Mouse (Mus musculus) kidney, adult 2 months (tissue): ENCODE measurements at regions not wholly inside any gene's neighbourhood (a gene's known extent, or its start where the extent isn't known, plus 50 kb on each side); places are given as distances from the start of the nearest gene placed in this dataset.

ENCODE experiments used
- DNase-seq: peaks from one replicate; pipeline ENCODE4 v3.0.0; 2021
- H3K27ac ChIP-seq: fragments of 200-500 bp; 2 replicates; pipeline ENCODE4 v1.5.1; 2012; ENCODE audit warnings: low read depth, low read length, control low read depth, inconsistent platforms; ENCODE audit not compliant: insufficient read depth
- H3K27me3 ChIP-seq: fragments of 200-500 bp; replicated peaks from 2 replicates; pipeline ENCODE4 v1.6.1; 2012; ENCODE audit warnings: mild to moderate bottlenecking, moderate library complexity, low read length, inconsistent platforms; ENCODE audit not compliant: control insufficient read depth, insufficient read depth
- H3K36me3 ChIP-seq: fragments of 200-500 bp; 2 replicates; pipeline ENCODE4 v1.6.1; 2012; ENCODE audit warnings: mild to moderate bottlenecking, moderate library complexity, low read length, inconsistent platforms; ENCODE audit not compliant: control insufficient read depth, insufficient read depth
- H3K4me1 ChIP-seq: fragments of 200-500 bp; 2 replicates; pipeline ENCODE4 v1.6.1; 2011; ENCODE audit warnings: low read length; ENCODE audit not compliant: control insufficient read depth, insufficient read depth
- H3K4me3 ChIP-seq: fragments of 200-500 bp; 2 replicates; pipeline ENCODE4 v1.5.1; 2011; ENCODE audit warnings: mild to moderate bottlenecking, low read depth, low read length, control low read depth; ENCODE audit not compliant: insufficient read depth
- CTCF ChIP-seq: fragments of 200-500 bp; conservative IDR thresholded peaks from 2 replicates; pipeline ENCODE4 v1.5.1; 2011; ENCODE audit warnings: low read depth, mild to moderate bottlenecking, control low read depth, low read length, moderate library complexity, mixed read lengths; ENCODE audit not compliant: insufficient read depth, insufficient read length
- POLR2A ChIP-seq: fragments of 200-500 bp; IDR thresholded peaks from one replicate; pipeline ENCODE4 v1.6.1; 2011; ENCODE audit warnings: low read depth, low read length, control low read depth
- WGBS: fragments of 180-500 bp; shearing (Covaris S2); methylation state at CpG from one replicate; pipeline ENCODE4 v1.1.7; 2018; 5-methylcytosine and 5-hydroxymethylcytosine counted together

GRCm38 (mm10) chr10:111703447-111703846, 197.4 kb downstream of the Phlda1 start:
- Histone ChIP-seq H3K4me1 (no peaks in the 10 kb centered on the region), H3K27me3 (no peaks in the 10 kb centered on the region), H3K27ac (no peak overlapping the region), H3K36me3 (no peaks in the 10 kb centered on the region), H3K4me3 (no peak overlapping the region)
- WGBS: 87% methylated on average over 3 of the region's 3 CpGs
- TF ChIP-seq CTCF (no peak), POLR2A (no peak)
- no peak for DNase-seq

GRCm38 (mm10) chr10:111711519-111712113, 205.5 kb downstream of the Phlda1 start:
- no peaks in the 10 kb centered on the region for H3K4me1 ChIP-seq
- DNase-seq: no peak
- no peak for TF ChIP-seq CTCF
- TF ChIP-seq POLR2A: no peak
- WGBS: 62% methylated on average over 5 of the region's 5 CpGs
- no peaks in the 10 kb centered on the region for H3K36me3 ChIP-seq
- no peak overlapping the region for H3K27ac ChIP-seq
- no peaks in the 10 kb centered on the region for H3K27me3 ChIP-seq
- H3K4me3 ChIP-seq: no peak overlapping the region

DNA sequence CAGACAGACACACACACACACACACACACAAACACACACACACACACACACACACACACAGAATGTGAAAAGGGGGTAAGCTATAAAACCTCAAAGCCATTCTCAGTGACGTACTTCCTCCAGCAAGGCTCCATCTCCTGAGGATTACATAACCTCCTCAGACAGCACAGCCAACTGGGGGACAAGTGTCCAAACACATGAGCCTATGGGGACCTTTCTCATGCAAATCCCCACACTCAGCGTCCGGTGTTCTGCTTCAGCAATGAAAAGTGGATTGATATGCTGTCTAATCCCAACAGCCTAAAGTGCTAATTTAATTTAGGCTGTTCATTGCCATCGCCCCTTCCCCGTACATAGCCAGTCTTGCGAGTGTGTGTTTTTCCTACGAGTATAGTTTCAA, 206.9 kb downstream of the Phlda1 start:
- no peak for DNase-seq
- Histone ChIP-seq H3K4me1 (no peaks in the 10 kb centered on the region), H3K36me3 (no peaks in the 10 kb centered on the region), H3K4me3 (no peak overlapping the region), H3K27me3 (no peaks in the 10 kb centered on the region), H3K27ac (no peak overlapping the region)
- WGBS: 91% methylated on average over 7 of the region's 7 CpGs
- no peak for TF ChIP-seq CTCF
- no peak for TF ChIP-seq POLR2A

DNA sequence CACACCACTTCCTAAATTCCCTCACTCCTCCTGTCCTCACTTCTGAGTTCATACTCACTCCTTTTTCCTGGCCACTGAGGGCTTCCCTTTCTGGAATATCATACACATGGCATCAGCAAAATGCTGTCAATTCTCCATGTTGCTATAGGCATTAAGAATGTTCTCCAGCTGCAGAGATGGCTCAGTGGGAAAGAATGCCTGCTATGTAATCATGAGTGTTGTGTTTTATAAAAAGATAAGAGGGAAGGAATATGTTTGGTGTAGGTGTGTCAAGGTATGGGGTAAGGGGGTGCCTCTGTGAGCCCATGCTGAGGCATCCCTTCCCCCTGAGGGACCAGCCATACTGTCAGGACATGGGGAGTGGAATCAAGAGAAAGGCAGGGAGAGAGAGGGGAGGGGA, 207.6 kb downstream of the Phlda1 start:
- Histone ChIP-seq H3K4me3 (no peak overlapping the region), H3K27ac (no peak overlapping the region), H3K4me1 (no peaks in the 10 kb centered on the region), H3K27me3 (no peaks in the 10 kb centered on the region), H3K36me3 (no peaks in the 10 kb centered on the region)
- TF ChIP-seq CTCF (no peak), POLR2A (no peak)
- DNase-seq: no peak

GRCm38 (mm10) chr10:111715172-111715571, 209.1 kb downstream of the Phlda1 start:
- WGBS: 40% methylated on average over 6 of the region's 6 CpGs
- Histone ChIP-seq H3K36me3 (no peaks in the 10 kb centered on the region), H3K4me3 (no peak overlapping the region), H3K27me3 (no peaks in the 10 kb centered on the region), H3K27ac (no peak overlapping the region), H3K4me1 (no peaks in the 10 kb centered on the region)
- DNase-seq: no peak
- TF ChIP-seq POLR2A (no peak), CTCF (no peak)

DNA sequence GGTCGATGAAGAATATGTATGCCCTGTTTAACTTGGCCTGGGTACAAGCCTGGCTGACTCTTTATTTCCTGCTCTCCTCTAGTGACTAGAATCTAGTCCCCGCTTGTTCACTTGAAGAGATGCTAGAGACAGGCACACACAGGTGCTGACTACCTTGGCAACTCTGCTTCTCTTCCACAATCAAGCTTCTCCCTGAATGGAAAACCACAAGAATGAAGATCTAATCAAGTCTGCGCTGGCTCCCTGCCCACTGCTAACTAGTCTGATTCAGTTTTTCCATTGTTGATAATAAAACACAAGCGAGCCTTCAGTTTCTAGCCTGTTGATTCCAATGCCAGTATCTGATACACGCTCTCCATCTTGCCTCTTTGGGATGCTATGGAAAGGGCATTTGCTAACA, 213.5 kb downstream of the Phlda1 start:
- Histone ChIP-seq H3K27me3 (no peaks in the 10 kb centered on the region), H3K27ac (no peak overlapping the region), H3K4me1 (no peaks in the 10 kb centered on the region), H3K4me3 (no peak overlapping the region), H3K36me3 (no peaks in the 10 kb centered on the region)
- peak; percentile 44 for DNase-seq
- 65% methylated on average over 5 of the region's 5 CpGs for WGBS
- TF ChIP-seq CTCF (no peak), POLR2A (no peak)

GRCm38 (mm10) chr10:111721068-111721467, 215.0 kb downstream of the Phlda1 start:
- DNase-seq: peak; percentile 3
- H3K27ac ChIP-seq: no peak overlapping the region
- H3K4me1 ChIP-seq: no peaks in the 10 kb centered on the region
- 63% methylated on average over 5 of the region's 5 CpGs for WGBS
- H3K36me3 ChIP-seq: no peaks in the 10 kb centered on the region
- no peak for TF ChIP-seq CTCF
- no peak for TF ChIP-seq POLR2A
- H3K4me3 ChIP-seq: no peak overlapping the region
- no peaks in the 10 kb centered on the region for H3K27me3 ChIP-seq
